Mouse (Mus musculus): ENCODE data around the gene Fkbp3.

Fkbp3 gene

DNA sequence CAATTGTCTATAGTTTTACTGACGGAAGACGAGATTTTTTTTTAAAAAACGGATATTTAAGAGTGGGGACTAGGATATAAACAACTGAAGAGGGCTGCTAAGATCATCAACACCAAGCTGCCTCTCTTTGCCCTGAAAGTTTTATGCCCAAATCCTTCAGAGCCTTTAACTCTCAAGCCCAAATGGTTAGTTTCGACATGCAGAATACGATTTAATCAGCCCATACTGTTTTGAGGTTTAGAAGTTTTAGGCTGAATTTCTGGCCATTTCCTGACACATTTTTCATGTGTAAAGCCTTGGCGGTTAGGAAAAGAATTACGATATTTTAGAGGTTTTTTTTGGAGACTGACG lies 38.0 kb downstream of the Fkbp3 start:
- DNase-seq (ENCODE audit: low read depth): no peak

DNA sequence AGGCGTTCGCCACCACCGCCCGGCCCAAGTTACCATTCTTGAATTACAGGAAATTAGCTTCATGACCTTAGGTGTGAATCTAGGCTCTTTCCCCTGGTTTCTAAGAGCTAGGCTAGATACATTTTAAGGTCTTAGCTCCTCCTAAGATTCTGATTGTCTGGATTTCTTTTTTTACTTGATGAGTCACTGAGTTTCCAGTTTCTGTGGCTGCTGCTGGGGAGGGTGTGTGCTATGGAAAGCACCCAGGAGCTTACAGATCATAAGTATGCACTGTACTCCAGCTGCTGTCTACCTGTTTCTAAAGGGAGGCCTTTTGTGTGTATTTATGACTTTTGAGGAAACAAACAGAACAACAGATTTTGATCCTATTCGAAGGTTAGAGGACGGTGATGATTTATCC lies 51.0 kb downstream of the Fkbp3 start:
- DNase-seq (ENCODE audit: low read depth): no peak
